Mouse (Mus musculus): ENCODE data around the gene Lpar3.
A peak's percentile ranks its signal among the peaks of the same experiment; 100 is the strongest.

GRCm38 (mm10) chr3:146180986-146181385 is 39.8 kb upstream of the Lpar3 start:
- TF ChIP-seq EP300 (IDR thresholded peaks at IDR 0.05; ENCODE audit: low read depth) (no peak), CTCF (IDR thresholded peaks at IDR 0.05; ENCODE audit: low read depth) (peak; percentile 69)

Measured in liver, postnatal 0 days (tissue).